Mouse (Mus musculus): ENCODE results near the gene Cldn20.

- TF ChIP-seq CTCF (IDR thresholded peaks at IDR 0.05) (no peak), EP300 (IDR thresholded peaks at IDR 0.05; ENCODE audit: insufficient read depth, low read depth, low read length) (no peak), POLR2A (IDR thresholded peaks at IDR 0.05; ENCODE audit: insufficient read depth, low read depth, low read length) (no peak)
Observed at GRCm38 (mm10) chr17:3483091-3483490, 49.3 kb upstream of the Cldn20 start.
